Mouse (Mus musculus): ENCODE measurements around the gene Tph2. TPM values are rescaled to one million over a fixed set of nuclear protein-coding genes. Genes with fewer than 3 reads are reported as not detected.

The Tph2 gene
- polyA plus RNA-seq, 1 experiment from 2014 or later: not detected

GRCm38 (mm10) chr10:115099890-115100580 is 84.8 kb downstream of the Tph2 start:
- H3K27ac ChIP-seq: no peak overlapping the region
- no peaks in the 10 kb centered on the region for H3K79me2 ChIP-seq (ENCODE audit: inconsistent target)
- WGBS (ENCODE audit: missing documents): 68% methylated on average over 9 of the region's 9 CpGs

GRCm38 (mm10) chr10:115097163-115097562 is 87.7 kb downstream of the Tph2 start:
- no peaks in the 10 kb centered on the region for H3K79me2 ChIP-seq (ENCODE audit: inconsistent target)
- H3K36me3 ChIP-seq (ENCODE audit: inconsistent target): no peaks in the 10 kb centered on the region
- no peak overlapping the region for H3K27ac ChIP-seq
- 21% methylated on average over 5 of the region's 5 CpGs for WGBS (ENCODE audit: missing documents)
- no peak overlapping the region for H3K4me3 ChIP-seq (ENCODE audit: inconsistent target)

More at GRCm38 (mm10) chr10:115099890-115100580, 84.8 kb downstream of the Tph2 start:
- Histone ChIP-seq H3K36me3 (ENCODE audit: inconsistent target) (no peaks in the 10 kb centered on the region), H3K4me3 (ENCODE audit: inconsistent target) (no peak overlapping the region)

GRCm38 (mm10) chr10:115096191-115096590 is 88.6 kb downstream of the Tph2 start:
- no peaks in the 10 kb centered on the region for H3K36me3 ChIP-seq (ENCODE audit: inconsistent target)
- WGBS (ENCODE audit: missing documents): 62% methylated on average over 1 of the region's 1 CpGs
- H3K4me3 ChIP-seq (ENCODE audit: inconsistent target): no peak overlapping the region
- H3K79me2 ChIP-seq (ENCODE audit: inconsistent target): no peaks in the 10 kb centered on the region
- H3K27ac ChIP-seq: no peak overlapping the region

- Histone ChIP-seq H3K27ac (no peak overlapping the region), H3K36me3 (ENCODE audit: inconsistent target) (no peaks in the 10 kb centered on the region), H3K4me3 (ENCODE audit: inconsistent target) (no peak overlapping the region), H3K79me2 (ENCODE audit: inconsistent target) (no peaks in the 10 kb centered on the region)
- WGBS (ENCODE audit: missing documents): 79% methylated on average over 3 of the region's 3 CpGs
Observed at GRCm38 (mm10) chr10:115078232-115078631, 106.6 kb downstream of the Tph2 start.

- H3K36me3 ChIP-seq (ENCODE audit: inconsistent target): no peaks in the 10 kb centered on the region
- no peak overlapping the region for H3K4me3 ChIP-seq (ENCODE audit: inconsistent target)
- 81% methylated on average over 8 of the region's 8 CpGs for WGBS (ENCODE audit: missing documents)
- no peaks in the 10 kb centered on the region for H3K79me2 ChIP-seq (ENCODE audit: inconsistent target)
- no peak overlapping the region for H3K27ac ChIP-seq
Observed at GRCm38 (mm10) chr10:115069123-115069911, 115.5 kb downstream of the Tph2 start.

- H3K79me2 ChIP-seq (ENCODE audit: inconsistent target): no peaks in the 10 kb centered on the region
- no peak overlapping the region for H3K4me3 ChIP-seq (ENCODE audit: inconsistent target)
- WGBS (ENCODE audit: missing documents): 83% methylated on average over 7 of the region's 7 CpGs
- no peak overlapping the region for H3K27ac ChIP-seq
- H3K36me3 ChIP-seq (ENCODE audit: inconsistent target): no peaks in the 10 kb centered on the region
Observed at GRCm38 (mm10) chr10:115063936-115064335, 120.9 kb downstream of the Tph2 start.

- Histone ChIP-seq H3K27ac (no peak overlapping the region), H3K4me3 (ENCODE audit: inconsistent target) (no peak overlapping the region), H3K36me3 (ENCODE audit: inconsistent target) (no peaks in the 10 kb centered on the region), H3K79me2 (ENCODE audit: inconsistent target) (no peaks in the 10 kb centered on the region)
- WGBS (ENCODE audit: missing documents): 58% methylated on average over 2 of the region's 2 CpGs
Observed at GRCm38 (mm10) chr10:115061498-115061897, 123.3 kb downstream of the Tph2 start.

- Histone ChIP-seq H3K36me3 (ENCODE audit: inconsistent target) (no peaks in the 10 kb centered on the region), H3K4me3 (ENCODE audit: inconsistent target) (no peak overlapping the region), H3K27ac (no peak overlapping the region), H3K79me2 (ENCODE audit: inconsistent target) (no peaks in the 10 kb centered on the region)
- 20% methylated on average over 7 of the region's 7 CpGs for WGBS (ENCODE audit: missing documents)
Observed at GRCm38 (mm10) chr10:115060759-115061158, 124.1 kb downstream of the Tph2 start.

GRCm38 (mm10) chr10:115051602-115052001 is 133.2 kb downstream of the Tph2 start:
- Histone ChIP-seq H3K79me2 (ENCODE audit: inconsistent target) (no peaks in the 10 kb centered on the region), H3K4me3 (ENCODE audit: inconsistent target) (no peak overlapping the region)
- 49% methylated on average over 4 of the region's 4 CpGs for WGBS (ENCODE audit: missing documents)

GRCm38 (mm10) chr10:115050674-115051073 is 134.1 kb downstream of the Tph2 start:
- 95% methylated on average over 10 of the region's 12 CpGs for WGBS (ENCODE audit: missing documents)
- H3K36me3 ChIP-seq (ENCODE audit: inconsistent target): no peaks in the 10 kb centered on the region
- no peaks in the 10 kb centered on the region for H3K79me2 ChIP-seq (ENCODE audit: inconsistent target)

More at GRCm38 (mm10) chr10:115051602-115052001, 133.2 kb downstream of the Tph2 start:
- Histone ChIP-seq H3K36me3 (ENCODE audit: inconsistent target) (no peaks in the 10 kb centered on the region), H3K27ac (no peak overlapping the region)

GRCm38 (mm10) chr10:115050178-115050577 is 134.6 kb downstream of the Tph2 start:
- no peak overlapping the region for H3K27ac ChIP-seq
- H3K79me2 ChIP-seq (ENCODE audit: inconsistent target): no peaks in the 10 kb centered on the region
- 79% methylated on average over 8 of the region's 8 CpGs for WGBS (ENCODE audit: missing documents)
- H3K36me3 ChIP-seq (ENCODE audit: inconsistent target): no peaks in the 10 kb centered on the region
- H3K4me3 ChIP-seq (ENCODE audit: inconsistent target): no peak overlapping the region

More at GRCm38 (mm10) chr10:115050674-115051073, 134.1 kb downstream of the Tph2 start:
- Histone ChIP-seq H3K27ac (no peak overlapping the region), H3K4me3 (ENCODE audit: inconsistent target) (no peak overlapping the region)

- 85% methylated on average over 2 of the region's 2 CpGs for WGBS (ENCODE audit: missing documents)
- Histone ChIP-seq H3K4me3 (ENCODE audit: inconsistent target) (no peak overlapping the region), H3K79me2 (ENCODE audit: inconsistent target) (no peaks in the 10 kb centered on the region), H3K27ac (no peak overlapping the region), H3K36me3 (ENCODE audit: inconsistent target) (no peaks in the 10 kb centered on the region)
Observed at GRCm38 (mm10) chr10:115048565-115048964, 136.3 kb downstream of the Tph2 start.

GRCm38 (mm10) chr10:115035748-115036147 is 149.1 kb downstream of the Tph2 start:
- Histone ChIP-seq H3K4me3 (ENCODE audit: inconsistent target) (no peak overlapping the region), H3K27ac (no peak overlapping the region), H3K36me3 (ENCODE audit: inconsistent target) (no peaks in the 10 kb centered on the region), H3K79me2 (ENCODE audit: inconsistent target) (no peaks in the 10 kb centered on the region)
- 93% methylated on average over 9 of the region's 9 CpGs for WGBS (ENCODE audit: missing documents)
